Mouse (Mus musculus): ENCODE results near the gene A730061H03Rik. TPM values are rescaled to one million over a fixed set of nuclear protein-coding genes. Genes with fewer than 3 reads are reported as not detected.

A730061H03Rik gene
- polyA plus RNA-seq, 1 experiment from 2014 or later: 3.3 TPM

DNA sequence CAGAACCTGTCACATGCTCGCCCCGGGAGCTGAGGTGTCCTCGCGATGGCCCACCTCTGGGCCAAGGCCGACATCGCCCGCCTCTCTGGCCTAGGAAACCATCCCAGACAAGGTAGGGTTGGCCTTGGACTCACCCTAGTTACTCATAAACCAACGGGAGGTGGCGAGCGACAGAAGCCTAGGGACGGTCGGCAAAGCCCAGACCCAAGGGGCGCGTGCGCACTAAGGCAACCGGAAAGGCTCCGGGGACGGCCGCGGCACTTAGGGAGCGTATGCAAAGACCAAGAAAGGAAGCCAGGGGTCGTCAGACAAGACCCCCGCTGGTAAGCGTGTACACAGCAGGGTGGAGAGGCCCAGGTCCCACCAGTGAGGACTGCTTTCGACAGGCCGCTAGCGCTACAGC is 406 bp downstream of the A730061H03Rik start, which contains the start of gene Dcaf11:
Gene Dcaf11 (plus strand): TSS at position 208 of the 403 bp plus-strand sequence.
- Histone ChIP-seq H3K4me1 (replicated peaks; ENCODE audit: control insufficient read depth, insufficient read depth, low read length) (peaks cover 24% of the 10 kb centered on the region), H3K4me2 (peak within 1 kb of the TSS; percentile 92), H3K9ac (ENCODE audit: low read depth, low read length) (peak within 1 kb of the TSS; percentile 85), H3K27ac (ENCODE audit: low read depth, low read length) (peak within 1 kb of the TSS; percentile 99), H3K36me3 (ENCODE audit: control insufficient read depth, insufficient read depth, low read length) (peaks cover 5% of the 10 kb centered on the region; the same call in 1 of the 2 replicates), H3K4me3 (ENCODE audit: low read depth, low read length) (peak within 1 kb of the TSS; percentile 68), H3K9me3 (ENCODE audit: control insufficient read depth, low read length) (no peaks in the 10 kb centered on the region), H3K27me3 (replicated peaks; ENCODE audit: control insufficient read depth, insufficient read depth, low read length) (no peaks in the 10 kb centered on the region)
- DNase-seq (ENCODE audit: low spot score) (peak; percentile 90), ATAC-seq (replicated peaks; ENCODE audit: low FRiP score) (peak; percentile 77)
- under 1% methylated on average over 27 of the region's 27 CpGs for WGBS

- no peak overlapping the region for H3K9ac ChIP-seq (ENCODE audit: low read depth, low read length)
- H3K36me3 ChIP-seq (ENCODE audit: control insufficient read depth, insufficient read depth, low read length): no peaks in the 10 kb centered on the region; the same call in 1 of the 2 replicates
- peak overlapping the region; percentile 92 for H3K4me2 ChIP-seq
- H3K27ac ChIP-seq (ENCODE audit: low read depth, low read length): peak overlapping the region; percentile 99
- peaks cover 24% of the 10 kb centered on the region for H3K4me1 ChIP-seq (replicated peaks; ENCODE audit: control insufficient read depth, insufficient read depth, low read length)
- H3K4me3 ChIP-seq (ENCODE audit: low read depth, low read length): peak overlapping the region; percentile 68
- ATAC-seq (replicated peaks; ENCODE audit: low FRiP score): peak; percentile 30; the same call in 1 of the 2 replicates
- no peak for DNase-seq (ENCODE audit: low spot score)
- H3K9me3 ChIP-seq (ENCODE audit: control insufficient read depth, low read length): no peaks in the 10 kb centered on the region
- WGBS: 46% methylated on average over 6 of the region's 6 CpGs
- H3K27me3 ChIP-seq (replicated peaks; ENCODE audit: control insufficient read depth, insufficient read depth, low read length): no peaks in the 10 kb centered on the region
These were observed 1.3 kb downstream of the A730061H03Rik start for GRCm38 (mm10) chr14:55558740-55559448.

DNA sequence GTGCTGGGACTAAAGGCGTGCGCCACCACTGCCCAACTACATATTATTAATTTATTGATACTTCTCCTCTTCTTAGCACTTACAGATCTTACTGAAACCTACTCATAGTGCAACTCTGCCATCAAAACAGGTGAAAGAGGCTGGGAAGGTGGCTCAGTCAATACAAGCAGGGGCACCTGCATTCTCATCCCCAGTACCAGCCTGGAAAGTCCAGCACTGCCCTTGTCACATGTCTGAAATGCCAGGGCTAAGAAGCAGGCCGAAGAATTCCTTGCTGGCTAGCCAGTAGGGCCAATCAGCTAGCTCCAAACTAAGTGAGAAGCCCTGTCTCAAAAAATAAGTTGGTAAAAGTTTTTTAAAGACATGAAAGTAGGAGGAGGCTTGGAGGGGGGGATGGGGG is 2.6 kb downstream of the A730061H03Rik start:
- ATAC-seq (replicated peaks; ENCODE audit: low FRiP score): no peak
- 90% methylated on average over 3 of the region's 3 CpGs for WGBS
- H3K27ac ChIP-seq (ENCODE audit: low read depth, low read length): peak overlapping the region; percentile 57

DNA sequence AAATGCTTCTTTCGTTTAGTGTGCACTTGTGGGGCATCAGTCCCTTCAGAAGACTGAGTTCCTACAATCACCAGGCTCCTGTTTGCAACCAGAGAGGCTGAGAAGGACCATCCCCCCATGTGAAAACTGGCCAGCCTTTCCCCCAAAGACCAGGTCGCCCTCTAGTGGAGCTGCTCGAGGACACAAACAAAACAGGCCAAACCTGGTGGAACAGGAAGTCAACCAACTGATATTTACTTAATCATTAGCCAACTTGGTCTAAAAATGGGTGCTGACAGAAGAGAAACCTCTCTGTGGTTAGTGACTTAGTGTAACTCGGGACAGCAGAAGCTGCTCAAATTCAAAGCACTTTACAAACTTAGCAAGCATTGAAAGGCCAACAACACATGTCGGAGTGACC is 3.2 kb downstream of the A730061H03Rik start:
- Histone ChIP-seq H3K36me3 (ENCODE audit: control insufficient read depth, insufficient read depth, low read length) (no peaks in the 10 kb centered on the region), H3K9me3 (ENCODE audit: control insufficient read depth, low read length) (no peaks in the 10 kb centered on the region), H3K27me3 (replicated peaks; ENCODE audit: control insufficient read depth, insufficient read depth, low read length) (no peaks in the 10 kb centered on the region), H3K27ac (ENCODE audit: low read depth, low read length) (peak overlapping the region; percentile 57; the same call in 1 of the 2 replicates), H3K4me3 (ENCODE audit: low read depth, low read length) (no peak overlapping the region), H3K4me2 (0 out of 2 replicates have a peak overlapping the region, but pooled peaks have one; percentile 11), H3K9ac (ENCODE audit: low read depth, low read length) (no peak overlapping the region), H3K4me1 (replicated peaks; ENCODE audit: control insufficient read depth, insufficient read depth, low read length) (peaks cover 22% of the 10 kb centered on the region)
- no peak for ATAC-seq (replicated peaks; ENCODE audit: low FRiP score)
- peak; percentile 72 for DNase-seq (ENCODE audit: low spot score)
- 24% methylated on average over 5 of the region's 5 CpGs for WGBS

More for the DNA sequence above, 2.6 kb downstream of the A730061H03Rik start:
- Histone ChIP-seq H3K36me3 (ENCODE audit: control insufficient read depth, insufficient read depth, low read length) (no peaks in the 10 kb centered on the region), H3K4me2 (no peak overlapping the region), H3K9ac (ENCODE audit: low read depth, low read length) (peak overlapping the region; percentile 12; the same call in 1 of the 2 replicates), H3K27me3 (replicated peaks; ENCODE audit: control insufficient read depth, insufficient read depth, low read length) (no peaks in the 10 kb centered on the region), H3K9me3 (ENCODE audit: control insufficient read depth, low read length) (no peaks in the 10 kb centered on the region), H3K4me1 (replicated peaks; ENCODE audit: control insufficient read depth, insufficient read depth, low read length) (peaks cover 24% of the 10 kb centered on the region), H3K4me3 (ENCODE audit: low read depth, low read length) (no peak overlapping the region)
- no peak for DNase-seq (ENCODE audit: low spot score)

DNA sequence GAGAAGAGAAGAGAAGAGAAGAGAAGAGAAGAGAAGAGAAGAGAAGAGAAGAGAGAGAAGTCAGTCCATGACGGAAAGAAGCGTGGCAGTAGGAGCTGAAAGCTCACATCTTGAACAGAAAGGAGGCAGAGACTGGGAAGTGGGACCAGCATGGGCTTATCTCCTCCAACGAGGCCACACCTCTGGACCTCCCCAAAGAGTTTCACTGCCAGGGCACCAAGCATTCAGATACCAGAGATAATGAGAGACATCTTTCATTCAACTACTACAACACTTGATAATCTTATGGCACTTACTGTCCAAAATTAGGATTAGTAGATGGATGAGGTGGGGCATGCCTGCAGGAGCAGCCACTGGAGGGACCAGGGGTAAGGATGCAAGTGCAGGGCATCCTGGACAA is 4.4 kb downstream of the A730061H03Rik start:
- Histone ChIP-seq H3K9me3 (ENCODE audit: control insufficient read depth, low read length) (no peaks in the 10 kb centered on the region), H3K4me3 (ENCODE audit: low read depth, low read length) (no peak overlapping the region), H3K36me3 (ENCODE audit: control insufficient read depth, insufficient read depth, low read length) (no peaks in the 10 kb centered on the region), H3K4me1 (replicated peaks; ENCODE audit: control insufficient read depth, insufficient read depth, low read length) (peaks cover 16% of the 10 kb centered on the region), H3K27ac (ENCODE audit: low read depth, low read length) (no peak overlapping the region), H3K4me2 (no peak overlapping the region), H3K9ac (ENCODE audit: low read depth, low read length) (no peak overlapping the region), H3K27me3 (replicated peaks; ENCODE audit: control insufficient read depth, insufficient read depth, low read length) (no peaks in the 10 kb centered on the region)
- DNase-seq (ENCODE audit: low spot score) (no peak), ATAC-seq (replicated peaks; ENCODE audit: low FRiP score) (no peak)
- 66% methylated on average over 3 of the region's 3 CpGs for WGBS

DNA sequence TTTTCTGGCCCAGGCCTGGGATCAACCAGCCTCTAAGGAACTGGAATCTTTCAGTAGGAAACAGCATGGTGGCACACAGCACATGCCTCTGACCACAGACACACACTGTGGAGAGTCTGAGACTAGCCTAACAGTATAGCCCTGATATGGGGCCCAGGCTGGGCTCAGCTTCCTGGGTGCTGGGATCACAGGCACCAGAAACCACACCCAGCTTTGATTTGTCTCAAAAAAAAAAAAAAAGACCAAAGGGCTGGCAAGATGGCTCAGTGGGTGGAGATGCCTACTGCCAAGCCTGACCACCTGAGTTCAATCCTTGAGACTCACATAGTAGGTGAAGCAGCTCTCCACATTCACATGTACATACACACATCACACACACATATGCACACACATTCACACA is 5.6 kb downstream of the A730061H03Rik start:
- DNase-seq (ENCODE audit: low spot score) (no peak), ATAC-seq (replicated peaks; ENCODE audit: low FRiP score) (no peak)
- H3K4me1 ChIP-seq (replicated peaks; ENCODE audit: control insufficient read depth, insufficient read depth, low read length): peaks cover 16% of the 10 kb centered on the region
- H3K4me2 ChIP-seq: no peak overlapping the region
- no peaks in the 10 kb centered on the region for H3K9me3 ChIP-seq (ENCODE audit: control insufficient read depth, low read length)
- H3K9ac ChIP-seq (ENCODE audit: low read depth, low read length): no peak overlapping the region
- no peaks in the 10 kb centered on the region for H3K27me3 ChIP-seq (replicated peaks; ENCODE audit: control insufficient read depth, insufficient read depth, low read length)
- H3K4me3 ChIP-seq (ENCODE audit: low read depth, low read length): no peak overlapping the region
- H3K27ac ChIP-seq (ENCODE audit: low read depth, low read length): no peak overlapping the region
- no peaks in the 10 kb centered on the region for H3K36me3 ChIP-seq (ENCODE audit: control insufficient read depth, insufficient read depth, low read length)

- Histone ChIP-seq H3K27ac (ENCODE audit: low read depth, low read length) (no peak overlapping the region), H3K4me3 (ENCODE audit: low read depth, low read length) (no peak overlapping the region), H3K9me3 (ENCODE audit: control insufficient read depth, low read length) (no peaks in the 10 kb centered on the region), H3K4me1 (replicated peaks; ENCODE audit: control insufficient read depth, insufficient read depth, low read length) (peaks cover 4% of the 10 kb centered on the region), H3K4me2 (no peak overlapping the region), H3K9ac (ENCODE audit: low read depth, low read length) (no peak overlapping the region), H3K27me3 (replicated peaks; ENCODE audit: control insufficient read depth, insufficient read depth, low read length) (no peaks in the 10 kb centered on the region), H3K36me3 (ENCODE audit: control insufficient read depth, insufficient read depth, low read length) (peaks cover 16% of the 10 kb centered on the region)
- no peak for DNase-seq (ENCODE audit: low spot score)
- 90% methylated on average over 8 of the region's 8 CpGs for WGBS
- ATAC-seq (replicated peaks; ENCODE audit: low FRiP score): no peak
These were observed 8.4 kb downstream of the A730061H03Rik start for GRCm38 (mm10) chr14:55551794-55552193.

DNA sequence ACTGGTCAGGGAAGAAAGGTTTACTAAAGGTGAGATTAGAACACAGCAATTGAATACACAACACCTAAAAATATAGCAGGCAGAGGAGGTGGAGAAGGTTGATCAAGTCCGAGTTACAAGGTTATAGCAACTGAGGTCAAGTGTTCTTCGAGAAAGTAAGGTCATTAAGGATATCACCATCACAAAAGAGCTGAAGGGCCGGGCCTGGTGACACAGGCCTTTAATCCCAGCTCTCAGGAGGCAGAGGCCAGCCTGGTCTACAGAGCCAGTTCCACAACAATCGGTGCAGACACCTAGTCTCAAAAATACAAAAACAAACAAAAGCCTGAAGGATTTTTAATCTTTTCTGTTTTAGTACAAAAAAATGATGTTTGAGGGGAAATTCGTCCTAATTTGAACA is 8.9 kb downstream of the A730061H03Rik start:
- ATAC-seq (replicated peaks; ENCODE audit: low FRiP score) (no peak), DNase-seq (ENCODE audit: low spot score) (no peak)
- Histone ChIP-seq H3K27ac (ENCODE audit: low read depth, low read length) (no peak overlapping the region), H3K27me3 (replicated peaks; ENCODE audit: control insufficient read depth, insufficient read depth, low read length) (no peaks in the 10 kb centered on the region), H3K4me2 (no peak overlapping the region), H3K36me3 (ENCODE audit: control insufficient read depth, insufficient read depth, low read length) (peaks cover 17% of the 10 kb centered on the region), H3K9me3 (ENCODE audit: control insufficient read depth, low read length) (no peaks in the 10 kb centered on the region), H3K4me1 (replicated peaks; ENCODE audit: control insufficient read depth, insufficient read depth, low read length) (no peaks in the 10 kb centered on the region; the same call in 1 of the 2 replicates), H3K4me3 (ENCODE audit: low read depth, low read length) (no peak overlapping the region), H3K9ac (ENCODE audit: low read depth, low read length) (no peak overlapping the region)
- WGBS: 74% methylated on average over 5 of the region's 5 CpGs

GRCm38 (mm10) chr14:55550191-55550590 is 10.0 kb downstream of the A730061H03Rik start:
- DNase-seq (ENCODE audit: low spot score) (no peak), ATAC-seq (replicated peaks; ENCODE audit: low FRiP score) (no peak)
- H3K9ac ChIP-seq (ENCODE audit: low read depth, low read length): no peak overlapping the region
- no peak overlapping the region for H3K27ac ChIP-seq (ENCODE audit: low read depth, low read length)
- H3K4me2 ChIP-seq: no peak overlapping the region
- H3K4me1 ChIP-seq (replicated peaks; ENCODE audit: control insufficient read depth, insufficient read depth, low read length): no peaks in the 10 kb centered on the region
- peaks cover 24% of the 10 kb centered on the region for H3K36me3 ChIP-seq (ENCODE audit: control insufficient read depth, insufficient read depth, low read length)
- no peak overlapping the region for H3K4me3 ChIP-seq (ENCODE audit: low read depth, low read length)
- no peaks in the 10 kb centered on the region for H3K9me3 ChIP-seq (ENCODE audit: control insufficient read depth, low read length)
- H3K27me3 ChIP-seq (replicated peaks; ENCODE audit: control insufficient read depth, insufficient read depth, low read length): no peaks in the 10 kb centered on the region
- WGBS: 89% methylated on average over 6 of the region's 6 CpGs

Data from liver, embryonic 11.5 days (tissue).